Mouse (Mus musculus) kidney, embryonic 14.5 days (tissue): Measurements from ENCODE around the gene Hsf4. TPM values are rescaled to one million over a fixed set of nuclear protein-coding genes. Genes with fewer than 3 reads are reported as not detected.

Source experiments
- ATAC-seq: fragments of 200-750 bp; cut with Nextera tagmentation; 2 replicates; pipeline ENCODE4 v1.8.0; 2017; ENCODE audit warnings: moderate number of reproducible peaks, mild to moderate bottlenecking, moderate TSS enrichment, moderate library complexity; ENCODE audit not compliant: low FRiP score, low TSS enrichment
- H3K27ac ChIP-seq: fragments of 300-500 bp; sonication (generic); 2 replicates; pipeline ENCODE4 v1.5.1; 2014; ENCODE audit warnings: low read depth, mild to moderate bottlenecking, low read length, moderate library complexity, mixed read lengths
- H3K27me3 ChIP-seq: fragments of 300-500 bp; sonication (generic); 2 replicates; pipeline ENCODE4 v1.6.1; 2014; ENCODE audit warnings: mild to moderate bottlenecking, low read length; ENCODE audit not compliant: control insufficient read depth, insufficient read depth
- H3K36me3 ChIP-seq: fragments of 300-500 bp; sonication (generic); 2 replicates; pipeline ENCODE4 v1.6.1; 2014; ENCODE audit warnings: low read length, mixed read lengths; ENCODE audit not compliant: control insufficient read depth, insufficient read depth
- H3K4me1 ChIP-seq: fragments of 300-500 bp; sonication (generic); 2 replicates; pipeline ENCODE4 v1.6.1; 2014; ENCODE audit warnings: low read length, mixed read lengths; ENCODE audit not compliant: control insufficient read depth, insufficient read depth
- H3K4me2 ChIP-seq: fragments of 300-500 bp; sonication (generic); replicated peaks from 2 replicates; pipeline ENCODE4 v1.6.1; 2014; ENCODE audit warnings: low read depth, mild to moderate bottlenecking, low read length
- H3K4me3 ChIP-seq: fragments of 300-500 bp; sonication (generic); 2 replicates; pipeline ENCODE4 v1.5.1; 2014; ENCODE audit warnings: mild to moderate bottlenecking, low read length
- H3K9ac ChIP-seq: fragments of 300-500 bp; sonication (generic); 2 replicates; pipeline ENCODE4 v1.6.1; 2014; ENCODE audit warnings: low read depth, mild to moderate bottlenecking, low read length, moderate library complexity
- H3K9me3 ChIP-seq: fragments of 300-500 bp; sonication (generic); 2 replicates; pipeline ENCODE4 v1.6.1; 2016; ENCODE audit warnings: low read length; ENCODE audit not compliant: control insufficient read depth
- WGBS: fragments of 180-500 bp; shearing (Covaris S2); extraction: QIAGEN DNeasy Blood & Tissue Kit; methylation state at CpG from one replicate; pipeline ENCODE4 v1.1.7; 2014; 5-methylcytosine and 5-hydroxymethylcytosine counted together
- microRNA counts: library from miRNA; unstranded; fragments of <30 nt; microRNA quantifications from one replicate; lab custom pipeline; 2017
- microRNA-seq: library from miRNA; unstranded; fragments of <30 nt; microRNA quantifications from one replicate; pipeline ENCODE4, GENCODE M21; 2016
- polyA plus RNA-seq: library from polyadenylated mRNA; unstranded; fragments of >200 nt; fragmentation: Nextera tagmentation; extraction: Ambion mirVana; gene quantifications from 2 replicates; pipeline ENCODE4 v1.2.1, GENCODE M21; 2014

Gene Hsf4
- polyA plus RNA-seq, 1 experiment from 2014 or later, result not detected

GRCm38 (mm10) chr8:105312891-105313481 is 43.4 kb downstream of the Hsf4 start:
- Histone ChIP-seq H3K27ac (no peak overlapping the region), H3K36me3 (peaks cover 63% of the 10 kb centered on the region), H3K4me1 (no peaks in the 10 kb centered on the region), H3K4me3 (no peak overlapping the region), H3K4me2 (no peak overlapping the region), H3K27me3 (no peaks in the 10 kb centered on the region), H3K9me3 (no peaks in the 10 kb centered on the region), H3K9ac (no peak overlapping the region)
- no peak for ATAC-seq
- WGBS, result 90% methylated on average over 8 of the region's 8 CpGs

- H3K27ac ChIP-seq, result no peak overlapping the region
- no peak overlapping the region for H3K9ac ChIP-seq
- no peak overlapping the region for H3K4me3 ChIP-seq
- no peaks in the 10 kb centered on the region for H3K4me1 ChIP-seq
- no peak for ATAC-seq
- H3K9me3 ChIP-seq, result no peaks in the 10 kb centered on the region
- peaks cover 55% of the 10 kb centered on the region; the same call in 1 of the 2 replicates for H3K36me3 ChIP-seq
- H3K4me2 ChIP-seq, result no peak overlapping the region
- 75% methylated on average over 9 of the region's 9 CpGs for WGBS
- no peaks in the 10 kb centered on the region for H3K27me3 ChIP-seq
Observed at GRCm38 (mm10) chr8:105313622-105314402, 44.2 kb downstream of the Hsf4 start.

GRCm38 (mm10) chr8:105315073-105315769 is 45.6 kb downstream of the Hsf4 start:
- Histone ChIP-seq H3K4me2 (no peak overlapping the region), H3K4me3 (no peak overlapping the region), H3K36me3 (peaks cover 56% of the 10 kb centered on the region; the same call in 1 of the 2 replicates), H3K9ac (no peak overlapping the region), H3K27me3 (no peaks in the 10 kb centered on the region), H3K4me1 (no peaks in the 10 kb centered on the region), H3K27ac (no peak overlapping the region), H3K9me3 (no peaks in the 10 kb centered on the region)
- 88% methylated on average over 18 of the region's 18 CpGs for WGBS
- ATAC-seq, result no peak

- peaks cover 48% of the 10 kb centered on the region; the same call in 1 of the 2 replicates for H3K36me3 ChIP-seq
- H3K27me3 ChIP-seq, result no peaks in the 10 kb centered on the region
- H3K27ac ChIP-seq, result no peak overlapping the region
- H3K9ac ChIP-seq, result no peak overlapping the region
- H3K4me1 ChIP-seq, result no peaks in the 10 kb centered on the region
- no peak overlapping the region for H3K4me2 ChIP-seq
- 92% methylated on average over 4 of the region's 4 CpGs for WGBS
- no peak overlapping the region for H3K4me3 ChIP-seq
- no peak for ATAC-seq
- H3K9me3 ChIP-seq, result no peaks in the 10 kb centered on the region
Observed at GRCm38 (mm10) chr8:105317941-105318340, 48.3 kb downstream of the Hsf4 start.

- no peak overlapping the region for H3K4me2 ChIP-seq
- peaks cover 46% of the 10 kb centered on the region; the same call in 1 of the 2 replicates for H3K36me3 ChIP-seq
- 82% methylated on average over 11 of the region's 11 CpGs for whole genome bisulfite sequencing
- no peak overlapping the region for H3K4me3 ChIP-seq
- no peak overlapping the region for H3K27ac ChIP-seq
- no peaks in the 10 kb centered on the region for H3K9me3 ChIP-seq
- ATAC-seq, result no peak
- H3K9ac ChIP-seq, result no peak overlapping the region
- H3K4me1 ChIP-seq, result no peaks in the 10 kb centered on the region
- no peaks in the 10 kb centered on the region for H3K27me3 ChIP-seq
Observed at GRCm38 (mm10) chr8:105318662-105319190, 49.1 kb downstream of the Hsf4 start.

GRCm38 (mm10) chr8:105323183-105323582 is 53.6 kb downstream of the Hsf4 start:
- no peaks in the 10 kb centered on the region for H3K9me3 ChIP-seq
- 89% methylated on average over 4 of the region's 4 CpGs for WGBS
- ATAC-seq, result no peak
- H3K4me1 ChIP-seq, result peaks cover 15% of the 10 kb centered on the region
- H3K4me3 ChIP-seq, result no peak overlapping the region
- no peaks in the 10 kb centered on the region for H3K27me3 ChIP-seq
- no peak overlapping the region for H3K4me2 ChIP-seq
- H3K9ac ChIP-seq, result no peak overlapping the region
- no peak overlapping the region for H3K27ac ChIP-seq
- H3K36me3 ChIP-seq, result peaks cover 20% of the 10 kb centered on the region

MicroRNAs within 50 kb of the gene (microRNA counts, 519-probe panel; counts per million panel counts)
- 2,943 counts per million, percentile 7 among the panel's probes with 10 or more counts for microRNA mmu-miR-328 (lab: Ali Mortazavi, UCI)

Small RNAs within 50 kb of the gene (microRNA-seq; reads per million reads assigned to microRNA genes)
- not detected for gene Gm27320
- 185 reads per million, percentile 62 among the genes with 10 or more reads in this experiment for gene Mir328

Other genes with a start within 250 kb of the Hsf4 start
- gene Ces3a, start 221.2 kb upstream of the Hsf4 start, polyA plus RNA-seq, result not detected in 2 replicates
- not detected in 2 replicates for gene Ces3b, start 186.0 kb upstream of the Hsf4 start, polyA plus RNA-seq
- gene Ces4a, start 138.0 kb upstream of the Hsf4 start, polyA plus RNA-seq, result not detected in 2 replicates
- 73.9 and 96.5 TPM in 2 replicates for gene Cbfb, start 99.1 kb upstream of the Hsf4 start, polyA plus RNA-seq
- 18.3 and 28.8 TPM in 2 replicates for gene D230025D16Rik, start 44.7 kb upstream of the Hsf4 start, polyA plus RNA-seq
- 6.9 and 7.3 TPM in 2 replicates for gene B3gnt9, start 14.6 kb upstream of the Hsf4 start, polyA plus RNA-seq
- gene Tradd, start 5.2 kb upstream of the Hsf4 start, polyA plus RNA-seq, result 13.1 and 15.7 TPM in 2 replicates
- 1.5 and 1.9 TPM in 2 replicates for gene Fbxl8, start 5.2 kb upstream of the Hsf4 start, polyA plus RNA-seq
- gene Nol3, start 6.3 kb downstream of the Hsf4 start, polyA plus RNA-seq, result 0.85 and 1.1 TPM in 2 replicates
- gene 4931428F04Rik, start 20.1 kb downstream of the Hsf4 start, polyA plus RNA-seq, result 4.3 and 10.4 TPM in 2 replicates
- 13.1 and 17.8 TPM in 2 replicates for gene Exoc3l, start 26.3 kb downstream of the Hsf4 start, polyA plus RNA-seq
- 103 and 117 TPM in 2 replicates for gene E2f4, start 27.9 kb downstream of the Hsf4 start, polyA plus RNA-seq
- gene Elmo3, start 35.8 kb downstream of the Hsf4 start, polyA plus RNA-seq, result 6.1 and 9.4 TPM in 2 replicates
- 1.6 and 2.1 TPM in 2 replicates for gene Lrrc29, start 56.5 kb downstream of the Hsf4 start, polyA plus RNA-seq
- gene Tmem208, start 56.6 kb downstream of the Hsf4 start, polyA plus RNA-seq, result 120 and 142 TPM in 2 replicates
- 5.1 and 6.0 TPM in 2 replicates for gene Fhod1, start 78.2 kb downstream of the Hsf4 start, polyA plus RNA-seq
- 2.6 and 4.0 TPM in 2 replicates for gene Slc9a5, start 79.0 kb downstream of the Hsf4 start, polyA plus RNA-seq
- 0.43 and 1.2 TPM in 2 replicates for gene Plekhg4, start 103.5 kb downstream of the Hsf4 start, polyA plus RNA-seq
- not detected in 2 replicates for gene Kctd19, start 143.7 kb downstream of the Hsf4 start, polyA plus RNA-seq
- 0.21 TPM in 1 of 2 replicates, not detected in the other for gene Lrrc36, start 143.8 kb downstream of the Hsf4 start, polyA plus RNA-seq
- gene Tppp3, start 201.7 kb downstream of the Hsf4 start, polyA plus RNA-seq, result 18.3 and 22.3 TPM in 2 replicates
- 27.4 and 37.3 TPM in 2 replicates for gene Zdhhc1, start 227.1 kb downstream of the Hsf4 start, polyA plus RNA-seq
- 32.9 and 40.2 TPM in 2 replicates for gene Hsd11b2, start 249.0 kb downstream of the Hsf4 start, polyA plus RNA-seq